Mouse (Mus musculus) spleen, postnatal 14 days (tissue): ENCODE measurements around the gene Hoxa6.

Experiments
- DNase-seq, 2 experiments: peaks; one replicate each; pipeline ENCODE4 v3.0.0; 2021 to 2022; ENCODE audit warnings: low spot score in 2 of 2

Hoxa6 gene

GRCm38 (mm10) chr6:52208072-52208867 is at the start of gene Hoxa6:
Hoxa6 (minus strand) TSS chr6:52208722.
- no peak for DNase-seq

GRCm38 (mm10) chr6:52256956-52257355 is 48.4 kb upstream of the Hoxa6 start:
- peak; percentile 40 to 73 for DNase-seq

- DNase-seq, result peak in 1 of 2 experiments; percentile 7
These were observed 45.3 kb upstream of the Hoxa6 start for GRCm38 (mm10) chr6:52253511-52254500.

- DNase-seq, result peak in 1 of 2 experiments; percentile 6
These were observed 44.4 kb upstream of the Hoxa6 start for GRCm38 (mm10) chr6:52252775-52253376.

- peak in 1 of 2 experiments; percentile 1 for DNase-seq
These were observed 43.7 kb upstream of the Hoxa6 start for GRCm38 (mm10) chr6:52252016-52252774.

GRCm38 (mm10) chr6:52251177-52251879 is 42.8 kb upstream of the Hoxa6 start:
- peak in 1 of 2 experiments; percentile 1 for DNase-seq

- peak in 1 of 2 experiments; percentile 1 for DNase-seq
These were observed 41.3 kb upstream of the Hoxa6 start for GRCm38 (mm10) chr6:52249826-52250225.

- peak in 1 of 2 experiments; percentile 4 for DNase-seq
These were observed 40.9 kb upstream of the Hoxa6 start for GRCm38 (mm10) chr6:52249415-52249738.

GRCm38 (mm10) chr6:52248638-52249414 is 40.3 kb upstream of the Hoxa6 start:
- peak in 1 of 2 experiments; percentile 1 for DNase-seq

GRCm38 (mm10) chr6:52247766-52248637 is 39.5 kb upstream of the Hoxa6 start:
- peak in 1 of 2 experiments; percentile 5 for DNase-seq

- no peak for DNase-seq
These were observed 38.4 kb upstream of the Hoxa6 start for GRCm38 (mm10) chr6:52246916-52247315.

- peak in 1 of 2 experiments; percentile 5 for DNase-seq
These were observed 37.9 kb upstream of the Hoxa6 start for GRCm38 (mm10) chr6:52246403-52246803.

- DNase-seq, result no peak
These were observed 37.2 kb upstream of the Hoxa6 start, which contains the start of gene Hoxa11 for GRCm38 (mm10) chr6:52245757-52246142. Hoxa11 (minus strand) TSS chr6:52245810.

- peak in 1 of 2 experiments; percentile 6 for DNase-seq
These were observed 36.7 kb upstream of the Hoxa6 start for GRCm38 (mm10) chr6:52245040-52245756.

- no peak for DNase-seq
These were observed 36.0 kb upstream of the Hoxa6 start for GRCm38 (mm10) chr6:52244471-52245039.

GRCm38 (mm10) chr6:52243681-52244121 is 35.2 kb upstream of the Hoxa6 start:
- peak in 1 of 2 experiments; percentile 3 for DNase-seq

- peak in 1 of 2 experiments; percentile 1 for DNase-seq
These were observed 34.3 kb upstream of the Hoxa6 start for GRCm38 (mm10) chr6:52242801-52243332.
